Mouse (Mus musculus) effector memory CD4-positive, alpha-beta T cell, adult 5 months (primary cell): Measurements from ENCODE around the gene Per1. TPM values are rescaled to one million over a fixed set of nuclear protein-coding genes. Genes with fewer than 3 reads are reported as not detected.

ENCODE experiments used
- polyA plus RNA-seq: library from polyadenylated mRNA; unstranded; fragments of 100-300 nt; shearing (Covaris generic); gene quantifications from one replicate; pipeline ENCODE4 v1.2.1, GENCODE M21; 2017

Gene Per1
- polyA plus RNA-seq = 136 TPM

DNA sequence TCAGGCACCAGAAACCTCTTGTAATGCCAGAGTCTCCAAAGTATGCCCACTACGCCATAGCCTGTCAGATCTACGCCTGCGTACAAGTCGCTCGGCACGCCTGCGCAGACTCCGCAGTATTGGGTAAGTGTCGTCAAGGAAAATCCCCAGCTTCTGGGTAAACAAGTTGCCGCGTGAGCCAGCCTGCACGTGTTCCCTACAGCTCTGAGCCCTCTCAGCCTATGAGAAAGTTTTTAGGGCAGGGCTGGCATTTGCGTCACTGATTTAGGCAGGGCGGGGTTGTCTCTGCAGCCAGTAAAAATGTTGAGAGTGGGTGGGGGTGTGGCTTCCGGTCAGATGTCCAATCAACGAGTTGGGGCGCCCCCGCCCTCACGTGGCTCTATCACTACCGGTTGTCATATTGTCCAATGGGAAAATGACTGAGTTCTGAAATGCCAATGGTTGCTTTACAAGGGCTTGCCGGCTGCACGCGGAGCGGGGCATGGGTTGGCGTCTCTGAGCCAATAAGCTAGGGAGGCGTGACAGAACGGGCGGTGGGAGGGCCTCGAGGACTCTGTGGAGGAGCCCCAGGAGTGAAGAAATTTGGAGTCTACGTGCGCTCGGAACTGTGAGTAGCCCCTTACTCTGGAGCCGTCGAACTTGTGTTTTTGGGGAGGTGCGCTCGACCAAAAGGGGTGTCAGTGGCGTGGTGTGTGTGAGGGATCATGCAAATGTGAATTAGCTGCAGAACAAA, at the start of gene Per1:
Gene Per1, plus strand, starts transcription at position 521 of the 733 bp plus-strand sequence.

DNA sequence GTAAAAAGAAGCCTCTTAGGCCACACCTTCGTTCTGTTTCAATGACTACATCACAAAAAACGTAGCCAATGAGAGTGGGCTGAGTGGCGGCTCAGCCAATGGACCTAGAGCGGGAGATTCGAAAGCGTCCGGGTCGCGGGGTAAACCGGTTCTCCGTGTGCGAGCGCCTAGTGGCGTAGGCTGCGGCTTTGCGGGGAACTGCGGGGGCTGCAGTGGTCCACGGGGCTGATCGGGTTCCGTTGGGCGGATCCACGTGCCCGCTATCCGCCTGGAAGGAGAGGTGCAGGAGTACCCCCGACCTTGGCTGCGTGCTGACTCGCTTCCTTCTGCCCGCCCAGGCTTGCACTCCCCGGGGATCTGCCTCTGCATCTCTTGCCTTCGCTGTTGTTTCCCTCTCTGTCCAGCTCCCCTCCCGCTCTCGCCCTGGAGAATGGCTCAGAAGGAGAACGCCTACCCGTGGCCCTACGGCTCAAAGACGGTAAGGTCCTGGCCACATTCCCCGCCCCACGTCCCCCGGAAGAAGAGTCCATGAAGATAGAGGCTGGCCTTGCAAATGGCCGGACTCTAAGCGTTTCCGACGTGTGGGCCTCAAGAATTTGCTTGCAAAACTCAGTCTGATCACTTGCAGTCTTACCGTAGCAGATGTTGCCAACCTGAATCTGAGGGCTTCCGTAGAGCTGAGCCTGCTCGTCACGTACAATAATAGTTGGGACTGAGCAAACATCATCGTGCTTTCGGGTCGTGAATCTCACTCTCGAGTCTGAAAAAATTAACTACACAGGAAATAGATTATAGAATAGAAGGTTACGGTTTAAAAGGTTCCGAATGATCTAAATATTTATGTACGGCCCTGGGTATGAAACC, 49.3 kb upstream of the Per1 start, which contains the start of gene Aurkb:
Gene Aurkb, plus strand, starts transcription at position 117 of the 864 bp plus-strand sequence.

GRCm38 (mm10) chr11:69059357-69059974, 35.6 kb upstream of the Per1 start, which contains the start of gene Borcs6:
Borcs6 (plus strand) TSS chr11:69059717.

DNA sequence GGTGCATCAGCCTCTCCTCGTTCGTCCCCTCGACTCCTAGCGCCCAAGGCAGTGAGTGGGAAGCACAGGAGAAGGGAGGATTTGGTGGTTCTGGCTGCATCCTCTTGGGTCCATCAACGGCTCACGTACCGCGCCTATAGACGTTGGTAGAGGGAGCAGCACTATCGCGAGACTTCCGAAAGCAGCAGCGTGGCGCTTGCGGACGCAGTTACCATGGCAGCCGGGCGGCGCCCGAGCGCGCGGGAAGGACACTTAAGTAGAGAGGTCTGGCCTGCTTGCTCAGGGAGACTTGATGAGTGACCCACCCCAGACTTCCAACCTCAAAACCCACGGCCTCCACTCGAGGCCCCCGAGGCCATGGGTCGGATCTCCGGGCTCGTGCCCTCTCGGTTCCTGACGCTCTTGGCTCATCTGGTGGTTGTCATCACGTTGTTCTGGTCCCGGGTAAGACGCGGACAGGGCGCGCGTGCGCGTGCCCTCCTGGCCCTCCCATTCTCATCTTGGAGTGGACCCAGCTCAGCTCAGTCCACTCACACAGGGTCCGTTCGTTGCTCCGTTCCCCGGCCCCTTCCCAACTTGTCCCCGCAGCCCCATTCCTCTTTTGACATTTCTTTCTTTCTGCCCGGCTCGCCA, 24.3 kb upstream of the Per1 start, which contains the start of gene Tmem107:
Gene Tmem107, plus strand, starts transcription at position 217 of the 633 bp plus-strand sequence.

GRCm38 (mm10) chr11:69088103-69088855, 6.7 kb upstream of the Per1 start, which contains the start of gene Vamp2:
Vamp2 (plus strand) TSS chr11:69088490.

GRCm38 (mm10) chr11:69120221-69121000, 25.4 kb downstream of the Per1 start, which contains the start of gene Hes7:
Hes7 (plus strand) TSS chr11:69120404.

GRCm38 (mm10) chr11:69122336-69122951, 27.4 kb downstream of the Per1 start, which contains the start of gene 9130213A22Rik:
9130213A22Rik (minus strand) TSS chr11:69122589.

GRCm38 (mm10) chr11:69125852-69125918, 30.7 kb downstream of the Per1 start, which contains the start of gene Aloxe3:
Aloxe3 (plus strand) TSS chr11:69125896.

GRCm38 (mm10) chr11:69156800-69157199, 61.8 kb downstream of the Per1 start, which contains the start of gene Alox12b:
Alox12b (plus strand) TSS chr11:69156989.

Other genes with a start within 250 kb of the Per1 start
- gene Ndel1, start 223.4 kb upstream of the Per1 start, polyA plus RNA-seq = 167 TPM
- not detected for gene Rnf222, start 206.7 kb upstream of the Per1 start, polyA plus RNA-seq
- 834 TPM for gene Rpl26, start 193.6 kb upstream of the Per1 start, polyA plus RNA-seq
- not detected for gene Odf4, start 168.1 kb upstream of the Per1 start, polyA plus RNA-seq
- gene Arhgef15, start 137.7 kb upstream of the Per1 start, polyA plus RNA-seq = not detected
- 4.2 TPM for gene Slc25a35, start 127.1 kb upstream of the Per1 start, polyA plus RNA-seq
- 8.2 TPM for gene Rangrf, start 120.0 kb upstream of the Per1 start, polyA plus RNA-seq
- gene Pfas, start 86.8 kb upstream of the Per1 start, polyA plus RNA-seq = 2.6 TPM
- 15.3 TPM for gene Ctc1, start 79.3 kb upstream of the Per1 start, polyA plus RNA-seq
- 0.87 TPM for gene Aurkb, start 49.6 kb upstream of the Per1 start, polyA plus RNA-seq
- 6.9 TPM for gene Borcs6, start 35.5 kb upstream of the Per1 start, polyA plus RNA-seq
- 6.6 TPM for gene Tmem107, start 24.4 kb upstream of the Per1 start, polyA plus RNA-seq
- 282 TPM for gene Vamp2, start 6.7 kb upstream of the Per1 start, polyA plus RNA-seq
- 0.41 TPM for gene Hes7, start 25.2 kb downstream of the Per1 start, polyA plus RNA-seq
- not detected for gene 9130213A22Rik, start 27.4 kb downstream of the Per1 start, polyA plus RNA-seq
- 0.36 TPM for gene Aloxe3, start 30.7 kb downstream of the Per1 start, polyA plus RNA-seq
- not detected for gene Alox12b, start 61.8 kb downstream of the Per1 start, polyA plus RNA-seq
- gene Alox8, start 102.6 kb downstream of the Per1 start, polyA plus RNA-seq = 0.80 TPM
- gene Gucy2e, start 141.8 kb downstream of the Per1 start, polyA plus RNA-seq = not detected
- gene Cntrob, start 228.6 kb downstream of the Per1 start, polyA plus RNA-seq = 9.3 TPM
- gene Trappc1, start 228.8 kb downstream of the Per1 start, polyA plus RNA-seq = 44.3 TPM
- 1.2 TPM for gene Kcnab3, start 231.0 kb downstream of the Per1 start, polyA plus RNA-seq
- gene Rnf227, start 245.2 kb downstream of the Per1 start, polyA plus RNA-seq = 2.1 TPM